Mouse (Mus musculus): ENCODE results near the gene Unc119b. TPM values are rescaled to one million over a fixed set of nuclear protein-coding genes. Genes with fewer than 3 reads are reported as not detected.
"Not testable (repeated sequence)": the region's sequence is repeated elsewhere in the genome, so short reads cannot be mapped to it uniquely, and the experiment has no call there.

The Unc119b gene
- total RNA-seq, 2 experiments from 2014 or later: 5.4 to 5.9 TPM

- ATAC-seq (replicated peaks; ENCODE audit: low FRiP score, poor library complexity, severe bottlenecking): peak; percentile 94
Measured at GRCm38 (mm10) chr5:115158040-115158983, 23.5 kb upstream of the Unc119b start, which contains the start of gene Mlec. Gene Mlec (minus strand): TSS chr5:115158179.

- no peak for ATAC-seq (replicated peaks; ENCODE audit: low FRiP score, poor library complexity, severe bottlenecking)
Measured at GRCm38 (mm10) chr5:115156933-115157589, 22.3 kb upstream of the Unc119b start.

- no peak for ATAC-seq (replicated peaks; ENCODE audit: low FRiP score, poor library complexity, severe bottlenecking)
Measured at GRCm38 (mm10) chr5:115156401-115156800, 21.6 kb upstream of the Unc119b start.

GRCm38 (mm10) chr5:115155831-115156230 is 21.1 kb upstream of the Unc119b start:
- no peak for ATAC-seq (replicated peaks; ENCODE audit: low FRiP score, poor library complexity, severe bottlenecking)

- no peak for ATAC-seq (replicated peaks; ENCODE audit: low FRiP score, poor library complexity, severe bottlenecking)
Measured at GRCm38 (mm10) chr5:115155156-115155631, 20.4 kb upstream of the Unc119b start.

- ATAC-seq (replicated peaks; ENCODE audit: low FRiP score, poor library complexity, severe bottlenecking): no peak
Measured at GRCm38 (mm10) chr5:115152132-115152956, 17.6 kb upstream of the Unc119b start.

- no peak for ATAC-seq (replicated peaks; ENCODE audit: low FRiP score, poor library complexity, severe bottlenecking)
Measured at GRCm38 (mm10) chr5:115151457-115151856, 16.7 kb upstream of the Unc119b start.

GRCm38 (mm10) chr5:115150991-115151390 is 16.2 kb upstream of the Unc119b start:
- ATAC-seq (replicated peaks; ENCODE audit: low FRiP score, poor library complexity, severe bottlenecking): no peak

GRCm38 (mm10) chr5:115149675-115150459 is 15.1 kb upstream of the Unc119b start:
- ATAC-seq (replicated peaks; ENCODE audit: low FRiP score, poor library complexity, severe bottlenecking): no peak

- not testable (repeated sequence) for ATAC-seq (replicated peaks; ENCODE audit: low FRiP score, poor library complexity, severe bottlenecking)
Measured at GRCm38 (mm10) chr5:115148872-115149271, 14.1 kb upstream of the Unc119b start.

GRCm38 (mm10) chr5:115148378-115148777 is 13.6 kb upstream of the Unc119b start:
- ATAC-seq (replicated peaks; ENCODE audit: low FRiP score, poor library complexity, severe bottlenecking): no peak

GRCm38 (mm10) chr5:115147388-115147787 is 12.6 kb upstream of the Unc119b start:
- ATAC-seq (replicated peaks; ENCODE audit: low FRiP score, poor library complexity, severe bottlenecking): no peak

GRCm38 (mm10) chr5:115146747-115147130 is 12.0 kb upstream of the Unc119b start:
- no peak for ATAC-seq (replicated peaks; ENCODE audit: low FRiP score, poor library complexity, severe bottlenecking)

GRCm38 (mm10) chr5:115145976-115146746 is 11.4 kb upstream of the Unc119b start:
- ATAC-seq (replicated peaks; ENCODE audit: low FRiP score, poor library complexity, severe bottlenecking): no peak

- no peak for ATAC-seq (replicated peaks; ENCODE audit: low FRiP score, poor library complexity, severe bottlenecking)
Measured at GRCm38 (mm10) chr5:115145253-115145968, 10.6 kb upstream of the Unc119b start.

- ATAC-seq (replicated peaks; ENCODE audit: low FRiP score, poor library complexity, severe bottlenecking): no peak
Measured at GRCm38 (mm10) chr5:115144471-115144870, 9.7 kb upstream of the Unc119b start.

GRCm38 (mm10) chr5:115143552-115143951 is 8.8 kb upstream of the Unc119b start:
- no peak for ATAC-seq (replicated peaks; ENCODE audit: low FRiP score, poor library complexity, severe bottlenecking)
